Mouse (Mus musculus): ENCODE data around the gene Ercc4. TPM values are rescaled to one million over a fixed set of nuclear protein-coding genes. Genes with fewer than 3 reads are reported as not detected.
A peak's percentile ranks its signal among the peaks of the same experiment; 100 is the strongest.

Gene Ercc4
- polyA plus RNA-seq, 1 experiment from 2014 or later = 12.9 TPM

- ATAC-seq (replicated peaks; ENCODE audit: low FRiP score) (no peak), DNase-seq (ENCODE audit: low spot score) (no peak)
- 79% methylated on average over 5 of the region's 5 CpGs for WGBS
- Histone ChIP-seq H3K27me3 (replicated peaks; ENCODE audit: control insufficient read depth, insufficient read depth, low read length) (no peaks in the 10 kb centered on the region), H3K36me3 (ENCODE audit: control insufficient read depth, insufficient read depth, low read length) (no peaks in the 10 kb centered on the region), H3K4me2 (no peak overlapping the region), H3K4me3 (ENCODE audit: low read depth, low read length) (no peak overlapping the region), H3K9me3 (ENCODE audit: control insufficient read depth, low read length) (no peaks in the 10 kb centered on the region), H3K27ac (ENCODE audit: low read depth, low read length) (no peak overlapping the region), H3K9ac (ENCODE audit: low read depth, low read length) (no peak overlapping the region), H3K4me1 (replicated peaks; ENCODE audit: control insufficient read depth, insufficient read depth, low read length) (no peaks in the 10 kb centered on the region)
Observed at GRCm38 (mm10) chr16:13173055-13173742, 63.7 kb downstream of the Ercc4 start.

- Histone ChIP-seq H3K36me3 (ENCODE audit: control insufficient read depth, insufficient read depth, low read length) (no peaks in the 10 kb centered on the region), H3K4me3 (ENCODE audit: low read depth, low read length) (no peak overlapping the region), H3K9ac (ENCODE audit: low read depth, low read length) (no peak overlapping the region), H3K27ac (ENCODE audit: low read depth, low read length) (no peak overlapping the region), H3K4me2 (no peak overlapping the region), H3K9me3 (ENCODE audit: control insufficient read depth, low read length) (no peaks in the 10 kb centered on the region), H3K27me3 (replicated peaks; ENCODE audit: control insufficient read depth, insufficient read depth, low read length) (no peaks in the 10 kb centered on the region), H3K4me1 (replicated peaks; ENCODE audit: control insufficient read depth, insufficient read depth, low read length) (no peaks in the 10 kb centered on the region)
- 90% methylated on average over 5 of the region's 5 CpGs for WGBS
- no peak for ATAC-seq (replicated peaks; ENCODE audit: low FRiP score)
- no peak for DNase-seq (ENCODE audit: low spot score)
Observed at GRCm38 (mm10) chr16:13182526-13182925, 73.0 kb downstream of the Ercc4 start.

- WGBS = 76% methylated on average over 4 of the region's 4 CpGs
- DNase-seq (ENCODE audit: low spot score) = no peak
Observed at GRCm38 (mm10) chr16:13183182-13183742, 73.8 kb downstream of the Ercc4 start.

DNA sequence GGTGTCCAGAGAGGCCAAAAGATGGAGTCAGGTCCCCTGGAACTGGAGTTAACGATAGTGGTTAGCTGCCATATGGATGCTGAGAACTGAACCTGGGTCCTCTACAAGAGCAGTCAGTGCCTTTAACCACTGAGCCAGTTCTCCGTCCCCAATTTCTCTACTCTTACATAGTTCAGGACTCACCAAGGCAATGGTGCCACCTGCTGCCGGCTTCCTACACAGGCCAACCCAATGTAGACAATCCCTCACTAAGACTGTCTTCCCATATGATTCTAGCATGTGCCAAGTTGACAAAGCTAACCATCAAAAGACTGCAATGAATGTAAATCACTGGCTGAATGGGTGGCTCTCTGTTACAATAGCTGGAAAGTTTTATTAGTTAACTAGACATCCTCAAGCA lies 74.9 kb downstream of the Ercc4 start:
- H3K4me2 ChIP-seq = no peak overlapping the region
- H3K4me1 ChIP-seq (replicated peaks; ENCODE audit: control insufficient read depth, insufficient read depth, low read length) = no peaks in the 10 kb centered on the region
- no peaks in the 10 kb centered on the region for H3K36me3 ChIP-seq (ENCODE audit: control insufficient read depth, insufficient read depth, low read length)
- H3K27ac ChIP-seq (ENCODE audit: low read depth, low read length) = no peak overlapping the region
- H3K9me3 ChIP-seq (ENCODE audit: control insufficient read depth, low read length) = no peaks in the 10 kb centered on the region
- ATAC-seq (replicated peaks; ENCODE audit: low FRiP score) = no peak
- no peak overlapping the region for H3K9ac ChIP-seq (ENCODE audit: low read depth, low read length)
- H3K4me3 ChIP-seq (ENCODE audit: low read depth, low read length) = no peak overlapping the region
- 90% methylated on average over 3 of the region's 3 CpGs for WGBS
- no peak for DNase-seq (ENCODE audit: low spot score)
- no peaks in the 10 kb centered on the region for H3K27me3 ChIP-seq (replicated peaks; ENCODE audit: control insufficient read depth, insufficient read depth, low read length)

More at GRCm38 (mm10) chr16:13183182-13183742, 73.8 kb downstream of the Ercc4 start:
- no peaks in the 10 kb centered on the region for H3K36me3 ChIP-seq (ENCODE audit: control insufficient read depth, insufficient read depth, low read length)
- no peaks in the 10 kb centered on the region for H3K4me1 ChIP-seq (replicated peaks; ENCODE audit: control insufficient read depth, insufficient read depth, low read length)
- H3K4me3 ChIP-seq (ENCODE audit: low read depth, low read length) = no peak overlapping the region
- no peaks in the 10 kb centered on the region for H3K9me3 ChIP-seq (ENCODE audit: control insufficient read depth, low read length)
- no peak overlapping the region for H3K27ac ChIP-seq (ENCODE audit: low read depth, low read length)
- H3K4me2 ChIP-seq = no peak overlapping the region
- H3K27me3 ChIP-seq (replicated peaks; ENCODE audit: control insufficient read depth, insufficient read depth, low read length) = no peaks in the 10 kb centered on the region
- ATAC-seq (replicated peaks; ENCODE audit: low FRiP score) = no peak
- no peak overlapping the region for H3K9ac ChIP-seq (ENCODE audit: low read depth, low read length)

DNA sequence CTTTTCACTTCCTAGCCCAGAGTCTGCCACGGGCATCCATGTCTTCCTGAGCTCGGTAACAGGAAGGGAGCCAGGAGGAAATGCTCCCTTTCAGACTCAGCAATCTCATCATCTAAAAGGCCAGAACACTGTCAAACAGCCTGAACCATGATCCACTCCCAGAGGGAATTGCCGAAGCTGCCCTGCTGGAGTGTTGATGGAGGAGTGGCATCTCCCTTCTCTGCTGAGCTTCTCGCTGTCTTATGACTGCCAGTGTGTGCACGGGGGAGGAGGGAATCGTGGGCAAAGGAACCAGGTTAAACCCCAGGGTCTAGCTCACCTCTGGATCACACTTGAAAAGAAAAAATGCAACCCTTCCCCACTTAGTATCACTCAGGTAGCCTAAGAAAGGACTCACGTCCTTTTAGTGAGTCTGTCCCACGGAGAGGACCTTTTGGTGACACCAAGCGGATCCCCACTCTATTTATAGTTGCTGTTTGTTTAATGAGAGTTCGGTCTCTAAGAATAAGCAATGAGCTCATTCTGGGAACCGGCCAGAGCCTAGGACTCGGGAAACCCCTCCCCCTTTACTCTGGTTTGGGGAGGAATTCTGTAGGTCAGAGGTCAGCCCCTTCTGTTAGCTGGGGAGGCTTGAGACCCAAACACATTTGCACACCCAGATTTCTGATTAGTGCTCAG lies 80.1 kb downstream of the Ercc4 start:
- H3K27ac ChIP-seq (ENCODE audit: low read depth, low read length) = no peak overlapping the region
- H3K4me2 ChIP-seq = no peak overlapping the region
- H3K9ac ChIP-seq (ENCODE audit: low read depth, low read length) = no peak overlapping the region
- no peaks in the 10 kb centered on the region for H3K36me3 ChIP-seq (ENCODE audit: control insufficient read depth, insufficient read depth, low read length)
- ATAC-seq (replicated peaks; ENCODE audit: low FRiP score) = no peak
- H3K9me3 ChIP-seq (ENCODE audit: control insufficient read depth, low read length) = no peaks in the 10 kb centered on the region
- no peak overlapping the region for H3K4me3 ChIP-seq (ENCODE audit: low read depth, low read length)
- DNase-seq (ENCODE audit: low spot score) = no peak
- no peaks in the 10 kb centered on the region for H3K27me3 ChIP-seq (replicated peaks; ENCODE audit: control insufficient read depth, insufficient read depth, low read length)
- WGBS = 39% methylated on average over 12 of the region's 12 CpGs
- H3K4me1 ChIP-seq (replicated peaks; ENCODE audit: control insufficient read depth, insufficient read depth, low read length) = peaks cover 4% of the 10 kb centered on the region; the same call in 1 of the 2 replicates

- no peak; the same call in 1 of the 2 replicates for ATAC-seq (replicated peaks; ENCODE audit: low FRiP score)
- no peaks in the 10 kb centered on the region for H3K9me3 ChIP-seq (ENCODE audit: control insufficient read depth, low read length)
- H3K4me3 ChIP-seq (ENCODE audit: low read depth, low read length) = no peak overlapping the region
- DNase-seq (ENCODE audit: low spot score) = no peak
- H3K4me2 ChIP-seq = no peak overlapping the region
- H3K4me1 ChIP-seq (replicated peaks; ENCODE audit: control insufficient read depth, insufficient read depth, low read length) = peaks cover 4% of the 10 kb centered on the region; the same call in 1 of the 2 replicates
- WGBS = 53% methylated on average over 5 of the region's 5 CpGs
- no peaks in the 10 kb centered on the region for H3K36me3 ChIP-seq (ENCODE audit: control insufficient read depth, insufficient read depth, low read length)
- H3K9ac ChIP-seq (ENCODE audit: low read depth, low read length) = no peak overlapping the region
- H3K27me3 ChIP-seq (replicated peaks; ENCODE audit: control insufficient read depth, insufficient read depth, low read length) = no peaks in the 10 kb centered on the region
- peak overlapping the region; percentile 16; the same call in 1 of the 2 replicates for H3K27ac ChIP-seq (ENCODE audit: low read depth, low read length)
Observed at GRCm38 (mm10) chr16:13190471-13190870, 81.0 kb downstream of the Ercc4 start.

DNA sequence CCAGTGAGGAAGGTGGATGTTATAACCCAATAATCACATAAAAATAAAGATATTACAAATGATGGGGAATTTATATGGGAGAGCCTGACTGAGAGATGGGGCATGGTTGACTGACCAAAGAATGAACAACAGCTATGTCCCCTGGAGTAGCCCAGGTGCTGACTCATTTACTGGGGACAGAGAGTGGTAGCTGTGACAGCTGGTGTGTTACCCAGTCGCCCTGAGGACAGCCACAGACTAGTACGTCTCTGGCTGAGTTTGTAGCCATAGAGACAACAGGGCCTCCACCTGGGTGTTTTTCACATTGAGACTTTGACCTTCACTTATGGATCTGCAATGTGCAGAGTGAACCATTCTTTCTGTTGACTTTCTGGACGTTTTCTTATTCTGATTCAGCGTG lies 81.7 kb downstream of the Ercc4 start:
- no peaks in the 10 kb centered on the region for H3K27me3 ChIP-seq (replicated peaks; ENCODE audit: control insufficient read depth, insufficient read depth, low read length)
- peaks cover 4% of the 10 kb centered on the region; the same call in 1 of the 2 replicates for H3K4me1 ChIP-seq (replicated peaks; ENCODE audit: control insufficient read depth, insufficient read depth, low read length)
- ATAC-seq (replicated peaks; ENCODE audit: low FRiP score) (no peak), DNase-seq (ENCODE audit: low spot score) (no peak)
- H3K9me3 ChIP-seq (ENCODE audit: control insufficient read depth, low read length) = no peaks in the 10 kb centered on the region
- H3K4me3 ChIP-seq (ENCODE audit: low read depth, low read length) = no peak overlapping the region
- H3K27ac ChIP-seq (ENCODE audit: low read depth, low read length) = no peak overlapping the region
- WGBS = 59% methylated on average over 4 of the region's 4 CpGs
- H3K9ac ChIP-seq (ENCODE audit: low read depth, low read length) = no peak overlapping the region
- H3K4me2 ChIP-seq = no peak overlapping the region
- H3K36me3 ChIP-seq (ENCODE audit: control insufficient read depth, insufficient read depth, low read length) = no peaks in the 10 kb centered on the region

DNA sequence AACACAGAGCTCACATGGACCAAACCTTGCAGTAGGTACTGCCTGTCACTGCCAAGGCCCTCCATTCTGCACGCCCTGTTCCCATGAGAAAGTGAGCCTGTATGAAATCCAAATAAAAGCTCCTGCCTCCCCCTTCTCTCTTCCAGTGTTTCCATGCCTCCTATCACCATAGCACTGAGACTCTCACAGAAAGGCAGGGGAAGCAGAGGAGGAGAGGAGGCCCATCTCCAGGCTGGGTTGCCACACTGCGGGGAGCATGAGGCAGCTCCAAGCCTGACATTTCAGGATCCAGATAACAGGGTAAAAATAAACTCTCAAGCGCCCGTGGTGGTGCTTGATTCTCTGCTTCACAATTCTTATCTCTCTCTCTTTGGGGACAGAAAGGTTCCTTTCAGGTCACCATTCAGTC lies 84.2 kb downstream of the Ercc4 start:
- Histone ChIP-seq H3K9me3 (ENCODE audit: control insufficient read depth, low read length) (no peaks in the 10 kb centered on the region), H3K27me3 (replicated peaks; ENCODE audit: control insufficient read depth, insufficient read depth, low read length) (no peaks in the 10 kb centered on the region), H3K4me3 (ENCODE audit: low read depth, low read length) (no peak overlapping the region), H3K36me3 (ENCODE audit: control insufficient read depth, insufficient read depth, low read length) (no peaks in the 10 kb centered on the region), H3K4me1 (replicated peaks; ENCODE audit: control insufficient read depth, insufficient read depth, low read length) (peaks cover 4% of the 10 kb centered on the region; the same call in 1 of the 2 replicates), H3K4me2 (no peak overlapping the region), H3K9ac (ENCODE audit: low read depth, low read length) (no peak overlapping the region), H3K27ac (ENCODE audit: low read depth, low read length) (peak overlapping the region; percentile 21; the same call in 1 of the 2 replicates)
- 23% methylated on average over 4 of the region's 4 CpGs for WGBS
- DNase-seq (ENCODE audit: low spot score) = no peak
- ATAC-seq (replicated peaks; ENCODE audit: low FRiP score) = no peak

Measured in liver, embryonic 11.5 days (tissue).